Comparison of ENCODE assay signal across 15 mouse cellular contexts in genomic region chr2:33323799-33324595, GRCm38 (mm10). TPM values are rescaled to one million over a fixed set of nuclear protein-coding genes. Genes with fewer than 3 reads are reported as not detected.
DNase-seq lines count a peak whose midpoint lies in the region; ATAC-seq and TF ChIP-seq lines count a peak whose summit lies in the region.
"Had no signal": no experiment of that assay in that cellular context is flagged by ENCODE, and none has a peak within 500 bp of the region (broad histone marks: within the 10 kb centered on the region; RNA-seq: fewer than 3 reads in every experiment).

No protein-coding gene starts in this region.

- TF ChIP-seq EP300 in heart, postnatal 0 days (IDR thresholded peaks at IDR 0.05; ENCODE audit: low read depth): no peak

- H3K27me3 ChIP-seq in kidney, postnatal 0 days (ENCODE audit: insufficient read depth, low read length): no peaks in the 10 kb centered on the region
- no peaks in the 10 kb centered on the region for H3K27me3 ChIP-seq in kidney, embryonic 16.5 days (ENCODE audit: insufficient read depth, low read length)
- H3K27me3 ChIP-seq in C2C12 (ENCODE audit: control insufficient read depth, insufficient read depth, insufficient read length): no peaks in the 10 kb centered on the region
- H3K27me3 ChIP-seq in heart, postnatal 0 days (ENCODE audit: control insufficient read depth, insufficient read depth, low read length): no peaks in the 10 kb centered on the region
- H3K27me3 ChIP-seq: embryonic facial prominence, embryonic 13.5 days; liver, embryonic 12.5 days had no signal

- H3K79me2 ChIP-seq in C2C12 (ENCODE audit: control insufficient read depth, insufficient read depth): no peaks in the 10 kb centered on the region

- intact Hi-C loops in gastrocnemius, adult 2 months (cut with DNase I): no loop called here

- H3K9ac ChIP-seq in kidney, postnatal 0 days (ENCODE audit: low read depth, low read length): no peak overlapping the region
- no peak overlapping the region for H3K9ac ChIP-seq in kidney, embryonic 16.5 days (replicated peaks; ENCODE audit: low read length)
- H3K9ac ChIP-seq in heart, postnatal 0 days (replicated peaks; ENCODE audit: low read depth, low read length): no peak overlapping the region
- H3K9ac ChIP-seq: embryonic facial prominence, embryonic 13.5 days; liver, embryonic 12.5 days had no signal

- no peaks in the 10 kb centered on the region for H3K79me3 ChIP-seq in C2C12 (ENCODE audit: low read depth)

- DNase-seq in gastrocnemius, adult 2 months: peak; percentile 80
- no peak for DNase-seq in gastrocnemius, postnatal 10 days
- DNase-seq in kidney, postnatal 0 days (ENCODE audit: low spot score): no peak
- DNase-seq in heart, postnatal 0 days (ENCODE audit: low spot score): no peak
- no peak for DNase-seq in cerebellum, postnatal 14 days
- no peak for DNase-seq in right cerebral cortex, postnatal 14 days
- DNase-seq: cerebellum, adult 8-10 months; right cerebral cortex, adult 18-20 months; thymus, postnatal 25 days had no signal

- no peak overlapping the region for H3K4me3 ChIP-seq in gastrocnemius, adult 2 months
- no peak overlapping the region for H3K4me3 ChIP-seq in kidney, postnatal 0 days (replicated peaks; ENCODE audit: low read depth, low read length)
- no peak overlapping the region for H3K4me3 ChIP-seq in kidney, embryonic 16.5 days (ENCODE audit: low read length)
- no peak overlapping the region for H3K4me3 ChIP-seq in C2C12 (ENCODE audit: insufficient read depth, poor library complexity, severe bottlenecking)
- H3K4me3 ChIP-seq in heart, postnatal 0 days (ENCODE audit: low read depth, low read length): no peak overlapping the region
- H3K4me3 ChIP-seq: embryonic facial prominence, embryonic 13.5 days; liver, embryonic 12.5 days had no signal

- H3K4me2 ChIP-seq in kidney, postnatal 0 days (ENCODE audit: low read length): no peak overlapping the region
- no peak overlapping the region for H3K4me2 ChIP-seq in kidney, embryonic 16.5 days (replicated peaks; ENCODE audit: low read depth, low read length)
- no peak overlapping the region for H3K4me2 ChIP-seq in heart, postnatal 0 days (ENCODE audit: low read depth, low read length)
- H3K4me2 ChIP-seq: embryonic facial prominence, embryonic 13.5 days; liver, embryonic 12.5 days had no signal

- ATAC-seq in kidney, postnatal 0 days (replicated peaks; ENCODE audit: low FRiP score, low read depth): peak; percentile 49; the same call in 1 of the 2 replicates
- no peak for ATAC-seq in kidney, embryonic 16.5 days (ENCODE audit: low FRiP score, low TSS enrichment)
- peak; percentile 44; the same call in 1 of the 2 replicates for ATAC-seq in heart, postnatal 0 days (ENCODE audit: insufficient read depth, low read depth)
- ATAC-seq: forebrain, embryonic 16.5 days; liver, embryonic 12.5 days had no signal

- no peaks in the 10 kb centered on the region for H3K9me3 ChIP-seq in kidney, postnatal 0 days (replicated peaks; ENCODE audit: low read length)
- H3K9me3 ChIP-seq in kidney, embryonic 16.5 days (ENCODE audit: low read length): no peaks in the 10 kb centered on the region
- no peaks in the 10 kb centered on the region for H3K9me3 ChIP-seq in heart, postnatal 0 days (replicated peaks; ENCODE audit: control insufficient read depth, low read length)
- H3K9me3 ChIP-seq: embryonic facial prominence, embryonic 13.5 days; G1E; liver, embryonic 12.5 days had no signal

- peaks cover 3% of the 10 kb centered on the region; the same call in 1 of the 2 replicates for H3K36me3 ChIP-seq in kidney, postnatal 0 days (ENCODE audit: insufficient read depth, low read length)
- H3K36me3 ChIP-seq in kidney, embryonic 16.5 days (ENCODE audit: insufficient read depth, low read length): no peaks in the 10 kb centered on the region
- H3K36me3 ChIP-seq in C2C12 (ENCODE audit: control insufficient read depth, insufficient read depth): no peaks in the 10 kb centered on the region
- no peaks in the 10 kb centered on the region for H3K36me3 ChIP-seq in heart, postnatal 0 days (replicated peaks; ENCODE audit: control insufficient read depth, insufficient read depth, low read length)
- H3K36me3 ChIP-seq: embryonic facial prominence, embryonic 13.5 days; liver, embryonic 12.5 days had no signal

- H3K27ac ChIP-seq in gastrocnemius, adult 2 months: peak overlapping the region; percentile 44
- H3K27ac ChIP-seq in kidney, postnatal 0 days: no peak overlapping the region
- H3K27ac ChIP-seq in kidney, embryonic 16.5 days (ENCODE audit: low read length): no peak overlapping the region
- 0 out of 2 replicates have a peak overlapping the region, but pooled peaks have one; percentile 2 for H3K27ac ChIP-seq in heart, postnatal 0 days (ENCODE audit: low read depth)
- H3K27ac ChIP-seq: embryonic facial prominence, embryonic 13.5 days; liver, embryonic 12.5 days had no signal

- no peak for TF ChIP-seq CTCF in gastrocnemius, adult 2 months (IDR thresholded peaks at IDR 0.05)
- TF ChIP-seq CTCF in kidney, postnatal 0 days (IDR thresholded peaks at IDR 0.05; ENCODE audit: low read depth): no peak
- no peak for TF ChIP-seq CTCF in C2C12 (IDR thresholded peaks at IDR 0.05; ENCODE audit: control insufficient read depth, insufficient read depth, insufficient read length)
- TF ChIP-seq CTCF in heart, postnatal 0 days (IDR thresholded peaks at IDR 0.05; ENCODE audit: low read depth): no peak

- no peaks in the 10 kb centered on the region for H3K4me1 ChIP-seq in kidney, postnatal 0 days (replicated peaks; ENCODE audit: insufficient read depth, low read length)
- 0 out of 2 replicates have a peak, but pooled peaks cover 2% of the 10 kb centered on the region for H3K4me1 ChIP-seq in kidney, embryonic 16.5 days (ENCODE audit: insufficient read depth, low read length)
- H3K4me1 ChIP-seq in heart, postnatal 0 days (ENCODE audit: control insufficient read depth, insufficient read depth): no peaks in the 10 kb centered on the region

- 67% methylated on average over 8 of the region's 8 CpGs for WGBS in kidney, postnatal 0 days
- WGBS in kidney, embryonic 16.5 days: 72% methylated on average over 8 of the region's 8 CpGs
- WGBS in heart, postnatal 0 days: 69% methylated on average over 8 of the region's 8 CpGs

- H3ac ChIP-seq in C2C12 (ENCODE audit: control insufficient read depth, insufficient read length, low read depth): no peak overlapping the region

TF ChIP-seq in C2C12, 6 proteins besides CTCF, POLR2A, EP300 and RAD21:
- TF ChIP-seq FOSL1 (IDR thresholded peaks at IDR 0.05; ENCODE audit: insufficient read depth, low read length, poor library complexity, severe bottlenecking): no peak
- peak; percentile 47 for TF ChIP-seq USF1 (IDR thresholded peaks at IDR 0.05; ENCODE audit: low read depth)

RNA-seq across cellular contexts. Expression of gene Ralgps1, which starts 47.3 kb away (rescaled TPM):
- 1 to 10 TPM; 2.5 to 3.1 TPM for total RNA-seq in gastrocnemius, adult 2 months (2021)
- total RNA-seq in gastrocnemius, postnatal 10 days (2021): 1 to 10 TPM; 4.1 to 5.2 TPM
- polyA plus RNA-seq in kidney, postnatal 0 days (2015; fragmentation: Nextera tagmentation; extraction: Ambion mirVana): 3.1 and 3.4 TPM in 2 replicates
- 5.2 and 7.1 TPM in 2 replicates for polyA plus RNA-seq in kidney, embryonic 16.5 days (2015; fragmentation: Nextera tagmentation; extraction: Ambion mirVana)
- 0.47 TPM for polyA plus RNA-seq in C2C12 (2012; fragmentation: generic; extraction: Trizol)
- 3.4 and 6.9 TPM in 2 replicates for total RNA-seq in heart, postnatal 0 days (2014; rRNA removed; ENCODE audit: low replicate concordance)
- 2.7 and 3.2 TPM in 2 replicates for polyA plus RNA-seq in heart, postnatal 0 days (2015; fragmentation: Nextera tagmentation; extraction: Ambion mirVana)

Comparison
In these comparisons a context has a peak if more than half of its experiments do, and no peak if none do; other contexts are left out.
1. H3K27ac ChIP-seq: peak in gastrocnemius, adult 2 months (single experiment) and heart, postnatal 0 days (single experiment); none in kidney, postnatal 0 days (single experiment) and kidney, embryonic 16.5 days (single experiment).